Mouse (Mus musculus): Measurements from ENCODE around the gene Elp6. TPM values are rescaled to one million over a fixed set of nuclear protein-coding genes. Genes with fewer than 3 reads are reported as not detected.

Elp6 gene
- total RNA-seq, 2 experiments from 2014 or later, result 10.0 to 13.6 TPM

- DNase-seq (ENCODE audit: low spot score in 2 of 2), result no peak
Measured at GRCm38 (mm10) chr9:110351932-110352632, 47.1 kb downstream of the Elp6 start.

GRCm38 (mm10) chr9:110358341-110358740 lies 53.4 kb downstream of the Elp6 start:
- no peak for DNase-seq (ENCODE audit: low spot score in 2 of 2)

- no peak for DNase-seq (ENCODE audit: low spot score in 2 of 2)
Measured at GRCm38 (mm10) chr9:110361299-110361698, 56.3 kb downstream of the Elp6 start.

GRCm38 (mm10) chr9:110362337-110362736 lies 57.4 kb downstream of the Elp6 start:
- DNase-seq (ENCODE audit: low spot score in 2 of 2), result no peak

GRCm38 (mm10) chr9:110366746-110367145 lies 61.8 kb downstream of the Elp6 start:
- no peak for DNase-seq (ENCODE audit: low spot score in 2 of 2)

GRCm38 (mm10) chr9:110369860-110370259 lies 64.9 kb downstream of the Elp6 start:
- no peak for DNase-seq (ENCODE audit: low spot score in 2 of 2)

Small RNA genes lying within 50 kb of the gene (microRNA-seq; reads per million reads assigned to microRNA genes)
- gene Mir6236, result 30.2 to 32.1 reads per million in 2 experiments

Other genes with a start within 250 kb of the Elp6 start
- gene Smarcc1, start 187.5 kb upstream of the Elp6 start, total RNA-seq (2021), result 10 to 100 TPM; 69.0 to 72.1 TPM
- gene Dhx30, start 187.3 kb upstream of the Elp6 start, total RNA-seq (2021), result 100 to 1,000 TPM; 168 to 171 TPM
- 100 to 1,000 TPM; 365 to 384 TPM for gene Cspg5, start 61.4 kb upstream of the Elp6 start, total RNA-seq (2021)
- gene Scap, start 28.1 kb downstream of the Elp6 start, total RNA-seq (2021), result 100 to 1,000 TPM in 1 of 2 experiments, 10 to 100 TPM in 1; 91.7 to 103 TPM
- gene Ptpn23, start 103.0 kb downstream of the Elp6 start, total RNA-seq (2021), result 10 to 100 TPM; 53.1 to 55.5 TPM
- under 1 TPM in 1 of 2 experiments, not detected in 1; 0.51 TPM for gene Ngp, start 114.6 kb downstream of the Elp6 start, total RNA-seq (2021)
- 10 to 100 TPM; 30.0 to 30.6 TPM for gene Klhl18, start 171.5 kb downstream of the Elp6 start, total RNA-seq (2021)
- 1 to 10 TPM; 3.6 to 5.3 TPM for gene Kif9, start 171.8 kb downstream of the Elp6 start, total RNA-seq (2021)
- 10 to 100 TPM; 60.2 to 61.9 TPM for gene Setd2, start 227.4 kb downstream of the Elp6 start, total RNA-seq (2021)